Mouse (Mus musculus): ENCODE results near the gene Cel. TPM values are rescaled to one million over a fixed set of nuclear protein-coding genes. Genes with fewer than 3 reads are reported as not detected.
A peak's percentile ranks its signal among the peaks of the same experiment; 100 is the strongest.

Cel gene
- total RNA-seq, 2 experiments from 2014 or later: not detected

GRCm38 (mm10) chr2:28537995-28538816, 25.0 kb downstream of the Cel start:
- no peak for DNase-seq (ENCODE audit: low spot score in 2 of 2)

- DNase-seq (ENCODE audit: low spot score in 2 of 2): no peak
Observed at GRCm38 (mm10) chr2:28537634-28537920, 25.6 kb downstream of the Cel start.

GRCm38 (mm10) chr2:28536766-28537633, 26.2 kb downstream of the Cel start:
- no peak for DNase-seq (ENCODE audit: low spot score in 2 of 2)

- DNase-seq (ENCODE audit: low spot score in 2 of 2): peak in 1 of 2 experiments; percentile 63
Observed at GRCm38 (mm10) chr2:28536166-28536565, 27.0 kb downstream of the Cel start.

- DNase-seq (ENCODE audit: low spot score in 2 of 2): peak; percentile 63 to 78
Observed at GRCm38 (mm10) chr2:28535650-28536049, 27.6 kb downstream of the Cel start.

GRCm38 (mm10) chr2:28535263-28535540, 28.0 kb downstream of the Cel start:
- DNase-seq (ENCODE audit: low spot score in 2 of 2): no peak

GRCm38 (mm10) chr2:28534436-28535262, 28.6 kb downstream of the Cel start:
- no peak for DNase-seq (ENCODE audit: low spot score in 2 of 2)

GRCm38 (mm10) chr2:28533901-28534435, 29.2 kb downstream of the Cel start:
- no peak for DNase-seq (ENCODE audit: low spot score in 2 of 2)

GRCm38 (mm10) chr2:28532938-28533771, 30.0 kb downstream of the Cel start:
- DNase-seq (ENCODE audit: low spot score in 2 of 2): peak; percentile 86 to 94

GRCm38 (mm10) chr2:28530311-28530710, 32.9 kb downstream of the Cel start:
- no peak for DNase-seq (ENCODE audit: low spot score in 2 of 2)

- no peak for DNase-seq (ENCODE audit: low spot score in 2 of 2)
Observed at GRCm38 (mm10) chr2:28529856-28530255, 33.3 kb downstream of the Cel start.

- no peak for DNase-seq (ENCODE audit: low spot score in 2 of 2)
Observed at GRCm38 (mm10) chr2:28528354-28528730, 34.9 kb downstream of the Cel start.

- DNase-seq (ENCODE audit: low spot score in 2 of 2): no peak
Observed at GRCm38 (mm10) chr2:28527436-28528353, 35.5 kb downstream of the Cel start.

- no peak for DNase-seq (ENCODE audit: low spot score in 2 of 2)
Observed at GRCm38 (mm10) chr2:28525943-28526876, 37.0 kb downstream of the Cel start.

- peak in 1 of 2 experiments; percentile 73 for DNase-seq (ENCODE audit: low spot score in 2 of 2)
Observed at GRCm38 (mm10) chr2:28525219-28525942, 37.8 kb downstream of the Cel start.

- no peak for DNase-seq (ENCODE audit: low spot score in 2 of 2)
Observed at GRCm38 (mm10) chr2:28524406-28524805, 38.8 kb downstream of the Cel start.

- peak; percentile 87 to 95 for DNase-seq (ENCODE audit: low spot score in 2 of 2)
Observed at GRCm38 (mm10) chr2:28523643-28524117, 39.5 kb downstream of the Cel start.
